Mouse (Mus musculus) liver, postnatal 0 days (tissue): Measurements from ENCODE around the gene Obsl1.

ENCODE experiments used
- CTCF ChIP-seq: sonication (generic); IDR thresholded peaks from 2 replicates; pipeline ENCODE4 v1.5.1; 2016; ENCODE audit warnings: antibody characterized with exemption, low read depth
- EP300 ChIP-seq: IDR thresholded peaks from 2 replicates; pipeline ENCODE4 v1.6.1; 2016; ENCODE audit warnings: antibody characterized with exemption, low read depth, mild to moderate bottlenecking

DNA sequence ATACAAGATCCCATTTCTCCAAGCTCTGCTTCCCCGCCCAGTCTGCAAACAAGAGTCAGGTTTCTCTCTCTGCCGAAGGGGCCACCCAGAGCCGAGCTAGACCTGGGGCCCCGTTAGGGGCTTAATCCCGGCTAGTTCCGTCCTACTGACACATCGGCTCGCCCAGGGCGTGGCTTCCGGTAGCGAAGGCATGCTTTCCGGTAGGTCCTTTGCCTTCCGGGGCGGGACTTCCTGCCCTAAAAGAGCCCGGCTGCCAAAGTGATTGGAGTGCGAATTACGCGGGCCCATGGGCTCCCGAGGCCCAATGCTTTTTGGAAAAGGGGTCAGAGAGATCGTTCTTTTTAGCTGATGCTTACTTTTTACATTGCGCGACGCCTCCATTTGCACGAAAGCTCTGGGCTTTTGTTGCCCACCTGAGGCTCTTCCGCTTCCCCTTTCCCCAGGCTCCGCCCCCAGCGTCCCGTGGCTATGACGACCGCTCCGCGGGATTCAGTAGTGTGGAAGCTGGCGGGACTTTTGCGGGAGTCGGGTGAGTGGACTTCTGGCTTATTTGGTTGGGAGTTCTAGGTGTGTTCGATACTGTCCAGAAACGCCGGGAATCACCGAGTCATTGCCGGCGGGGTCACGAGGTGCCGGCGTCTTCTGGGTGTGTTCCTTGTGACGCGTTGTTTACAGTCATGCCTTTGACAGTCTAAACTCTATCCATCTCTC is 15.2 kb upstream of the Obsl1 start, which contains the start of gene Stk11ip:
- TF ChIP-seq EP300: peak; percentile 65
- no peak for TF ChIP-seq CTCF
